Mouse (Mus musculus) hindbrain, embryonic 16.5 days (tissue): ENCODE data around the gene Srrm3. TPM values are rescaled to one million over a fixed set of nuclear protein-coding genes. Genes with fewer than 3 reads are reported as not detected.

ENCODE experiments used
- ATAC-seq: fragments of 200-750 bp; cut with Nextera tagmentation; 2 replicates; pipeline ENCODE4 v1.8.0; 2017; ENCODE audit warnings: moderate TSS enrichment, moderate library complexity
- H3K27ac ChIP-seq: fragments of 300-500 bp; sonication (generic); 2 replicates; pipeline ENCODE4 v1.5.1; 2014; ENCODE audit warnings: low read depth, mild to moderate bottlenecking, control low read depth, low read length, moderate library complexity
- H3K27me3 ChIP-seq: fragments of 300-500 bp; sonication (generic); replicated peaks from 2 replicates; pipeline ENCODE4 v1.6.1; 2014; ENCODE audit warnings: low read length; ENCODE audit not compliant: control insufficient read depth, insufficient read depth
- H3K36me3 ChIP-seq: fragments of 300-500 bp; sonication (generic); 2 replicates; pipeline ENCODE4 v1.6.1; 2014; ENCODE audit warnings: mild to moderate bottlenecking, low read length, moderate library complexity, mixed read lengths; ENCODE audit not compliant: control insufficient read depth, insufficient read depth
- H3K4me1 ChIP-seq: fragments of 300-500 bp; sonication (generic); 2 replicates; pipeline ENCODE4 v1.6.1; 2014; ENCODE audit warnings: low read depth, low read length; ENCODE audit not compliant: control insufficient read depth, insufficient read depth
- H3K4me2 ChIP-seq: fragments of 300-500 bp; sonication (generic); 2 replicates; pipeline ENCODE4 v1.6.1; 2014; ENCODE audit warnings: mild to moderate bottlenecking, low read length, control low read depth, moderate library complexity
- H3K4me3 ChIP-seq: fragments of 300-500 bp; sonication (generic); 2 replicates; pipeline ENCODE4 v1.5.1; 2014; ENCODE audit warnings: mild to moderate bottlenecking, low read length, control low read depth, moderate library complexity
- H3K9ac ChIP-seq: fragments of 300-500 bp; sonication (generic); 2 replicates; pipeline ENCODE4 v1.6.1; 2014; ENCODE audit warnings: low read depth, mild to moderate bottlenecking, control low read depth, low read length, moderate library complexity
- H3K9me3 ChIP-seq: fragments of 300-500 bp; sonication (generic); 2 replicates; pipeline ENCODE4 v1.6.1; 2014; ENCODE audit warnings: mild to moderate bottlenecking, low read length, moderate library complexity; ENCODE audit not compliant: control insufficient read depth
- WGBS: fragments of 180-500 bp; shearing (Covaris S2); extraction: QIAGEN DNeasy Blood & Tissue Kit; methylation state at CpG from one replicate; pipeline ENCODE4 v1.1.7; 2014; 5-methylcytosine and 5-hydroxymethylcytosine counted together
- polyA plus RNA-seq: library from polyadenylated mRNA; unstranded; fragments of >200 nt; fragmentation: Nextera tagmentation; extraction: Ambion mirVana; gene quantifications from 2 replicates; pipeline ENCODE4 v1.2.1, GENCODE M21; 2015

The Srrm3 gene
- polyA plus RNA-seq, 1 experiment from 2014 or later: 65.9 TPM

GRCm38 (mm10) chr5:135890323-135890722 lies 83.6 kb downstream of the Srrm3 start:
- peaks cover 9% of the 10 kb centered on the region for H3K27me3 ChIP-seq
- H3K27ac ChIP-seq: no peak overlapping the region
- no peak for ATAC-seq
- no peak overlapping the region for H3K4me3 ChIP-seq
- H3K36me3 ChIP-seq: no peaks in the 10 kb centered on the region
- no peak overlapping the region for H3K9ac ChIP-seq
- no peak overlapping the region for H3K4me2 ChIP-seq
- no peaks in the 10 kb centered on the region for H3K9me3 ChIP-seq
- 58% methylated on average over 4 of the region's 4 CpGs for WGBS
- peaks cover 5% of the 10 kb centered on the region; the same call in 1 of the 2 replicates for H3K4me1 ChIP-seq

DNA sequence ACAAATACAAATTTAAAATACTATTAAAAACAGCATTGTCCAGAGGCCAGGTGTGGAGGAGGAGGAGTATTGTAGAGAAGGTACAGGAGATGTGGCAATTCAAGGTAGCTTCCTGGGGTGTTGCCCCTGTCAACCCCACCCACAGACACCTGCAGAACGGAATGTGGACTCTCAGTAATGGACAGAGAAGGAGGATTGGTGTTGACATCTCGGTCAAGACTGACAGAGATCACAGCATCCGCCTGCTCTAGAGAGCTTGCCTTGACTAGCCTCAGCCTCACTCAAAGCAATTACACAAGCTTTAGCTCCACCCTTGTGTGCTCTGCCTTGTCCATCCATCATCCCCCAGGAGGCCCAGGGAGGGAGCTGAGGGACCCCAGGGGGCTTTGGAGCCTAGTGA lies 84.2 kb downstream of the Srrm3 start:
- 71% methylated on average over 3 of the region's 3 CpGs for WGBS

GRCm38 (mm10) chr5:135892589-135893351 lies 86.1 kb downstream of the Srrm3 start:
- no peaks in the 10 kb centered on the region for H3K9me3 ChIP-seq

More for the DNA sequence above, 84.2 kb downstream of the Srrm3 start:
- no peaks in the 10 kb centered on the region for H3K36me3 ChIP-seq
- no peak for ATAC-seq
- H3K27ac ChIP-seq: no peak overlapping the region
- no peak overlapping the region for H3K9ac ChIP-seq
- no peaks in the 10 kb centered on the region for H3K9me3 ChIP-seq
- H3K27me3 ChIP-seq: peaks cover 9% of the 10 kb centered on the region
- H3K4me2 ChIP-seq: no peak overlapping the region
- no peak overlapping the region for H3K4me3 ChIP-seq
- peaks cover 5% of the 10 kb centered on the region; the same call in 1 of the 2 replicates for H3K4me1 ChIP-seq

GRCm38 (mm10) chr5:135894958-135895357 lies 88.3 kb downstream of the Srrm3 start:
- H3K9me3 ChIP-seq: no peaks in the 10 kb centered on the region
- 88% methylated on average over 6 of the region's 6 CpGs for WGBS

More at GRCm38 (mm10) chr5:135892589-135893351, 86.1 kb downstream of the Srrm3 start:
- Histone ChIP-seq H3K4me1 (peaks cover under 1% of the 10 kb centered on the region; the same call in 1 of the 2 replicates), H3K9ac (no peak overlapping the region), H3K36me3 (no peaks in the 10 kb centered on the region), H3K4me2 (no peak overlapping the region), H3K27me3 (peaks cover 5% of the 10 kb centered on the region), H3K4me3 (no peak overlapping the region), H3K27ac (no peak overlapping the region)
- 56% methylated on average over 9 of the region's 9 CpGs for WGBS
- no peak for ATAC-seq

GRCm38 (mm10) chr5:135898028-135898427 lies 91.3 kb downstream of the Srrm3 start:
- Histone ChIP-seq H3K9me3 (no peaks in the 10 kb centered on the region), H3K36me3 (no peaks in the 10 kb centered on the region), H3K4me3 (no peak overlapping the region), H3K27me3 (no peaks in the 10 kb centered on the region), H3K9ac (no peak overlapping the region), H3K4me2 (no peak overlapping the region), H3K27ac (no peak overlapping the region), H3K4me1 (peaks cover 3% of the 10 kb centered on the region)
- no peak for ATAC-seq
- 15% methylated on average over 3 of the region's 3 CpGs for WGBS

More at GRCm38 (mm10) chr5:135894958-135895357, 88.3 kb downstream of the Srrm3 start:
- no peaks in the 10 kb centered on the region for H3K36me3 ChIP-seq
- H3K9ac ChIP-seq: no peak overlapping the region
- H3K27me3 ChIP-seq: no peaks in the 10 kb centered on the region
- no peak overlapping the region for H3K4me3 ChIP-seq
- ATAC-seq: no peak
- no peak overlapping the region for H3K4me2 ChIP-seq
- H3K27ac ChIP-seq: no peak overlapping the region
- no peaks in the 10 kb centered on the region for H3K4me1 ChIP-seq

GRCm38 (mm10) chr5:135898995-135899394 lies 92.3 kb downstream of the Srrm3 start:
- WGBS: 92% methylated on average over 4 of the region's 4 CpGs
- no peak for ATAC-seq
- Histone ChIP-seq H3K4me2 (no peak overlapping the region), H3K27me3 (no peaks in the 10 kb centered on the region), H3K27ac (no peak overlapping the region), H3K9me3 (no peaks in the 10 kb centered on the region), H3K36me3 (no peaks in the 10 kb centered on the region), H3K4me1 (peaks cover 10% of the 10 kb centered on the region), H3K4me3 (no peak overlapping the region), H3K9ac (no peak overlapping the region)

DNA sequence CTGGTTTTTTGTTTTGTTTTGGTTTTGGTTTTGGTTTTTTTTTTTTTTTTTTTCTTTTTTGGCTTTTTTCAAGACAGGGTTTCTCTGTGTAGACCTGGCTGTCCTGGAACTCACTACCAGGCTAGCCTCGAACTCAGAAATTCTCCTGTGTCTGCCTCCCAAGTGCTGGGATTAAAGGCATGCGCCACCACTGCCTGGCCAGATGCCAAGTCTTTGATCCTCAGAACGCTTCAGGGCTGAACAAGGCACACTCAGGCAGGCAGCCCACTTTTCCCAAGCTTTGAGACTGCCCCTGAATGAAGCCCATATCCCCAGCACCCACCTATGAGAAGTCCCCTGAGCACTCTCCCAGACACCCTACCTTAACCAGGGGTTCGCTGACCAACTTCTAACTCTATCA lies 93.1 kb downstream of the Srrm3 start:
- H3K36me3 ChIP-seq: no peaks in the 10 kb centered on the region
- WGBS: 59% methylated on average over 4 of the region's 4 CpGs
- no peak overlapping the region for H3K27ac ChIP-seq
- no peak overlapping the region for H3K4me2 ChIP-seq
- H3K4me1 ChIP-seq: peaks cover 10% of the 10 kb centered on the region
- ATAC-seq: no peak
- no peak overlapping the region for H3K4me3 ChIP-seq
- no peaks in the 10 kb centered on the region for H3K27me3 ChIP-seq
- no peak overlapping the region for H3K9ac ChIP-seq
- H3K9me3 ChIP-seq: no peaks in the 10 kb centered on the region

GRCm38 (mm10) chr5:135900701-135901100 lies 94.0 kb downstream of the Srrm3 start:
- ATAC-seq: no peak
- Histone ChIP-seq H3K4me2 (no peak overlapping the region), H3K9ac (no peak overlapping the region), H3K9me3 (no peaks in the 10 kb centered on the region), H3K4me3 (no peak overlapping the region), H3K27ac (no peak overlapping the region), H3K27me3 (no peaks in the 10 kb centered on the region), H3K4me1 (peaks cover 10% of the 10 kb centered on the region), H3K36me3 (no peaks in the 10 kb centered on the region)
- WGBS: 85% methylated on average over 3 of the region's 3 CpGs

DNA sequence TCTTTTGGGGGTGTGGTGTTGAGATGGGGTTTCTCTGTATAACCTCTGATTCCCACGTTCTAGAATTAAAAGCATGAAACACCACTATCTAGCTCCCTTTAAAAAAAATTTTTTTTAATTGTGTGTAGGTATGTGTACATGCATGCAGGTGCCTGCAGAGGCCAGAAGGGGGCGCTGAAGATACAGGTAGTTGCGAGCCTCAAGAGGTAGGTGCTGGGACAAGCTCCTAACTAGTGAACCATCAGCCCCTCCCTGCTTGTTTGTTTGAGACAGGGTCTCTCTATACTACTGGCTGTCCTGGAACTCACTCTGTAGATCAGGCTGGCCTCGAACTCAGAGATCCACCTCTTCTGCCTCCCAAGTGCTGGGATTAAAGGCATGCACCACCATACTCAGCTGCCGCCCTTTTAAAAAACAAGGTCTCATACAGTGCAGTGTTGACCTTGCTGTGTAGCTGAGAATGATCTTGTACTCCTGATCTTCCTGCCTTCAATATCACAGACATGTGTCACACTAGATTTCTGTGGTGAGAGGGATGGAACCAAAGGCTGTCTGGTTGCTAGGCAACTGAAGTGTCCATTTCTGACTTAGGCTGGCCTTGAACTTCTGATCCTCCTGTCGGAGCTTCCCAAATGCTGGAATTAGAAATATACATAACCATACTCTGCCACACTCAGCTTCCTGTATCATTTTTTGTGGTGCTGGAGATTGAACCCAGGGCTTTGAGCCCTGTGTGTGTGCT lies 94.8 kb downstream of the Srrm3 start:
- Histone ChIP-seq H3K27ac (no peak overlapping the region), H3K4me3 (no peak overlapping the region), H3K4me1 (peaks cover 10% of the 10 kb centered on the region), H3K27me3 (no peaks in the 10 kb centered on the region), H3K9me3 (no peaks in the 10 kb centered on the region), H3K36me3 (no peaks in the 10 kb centered on the region), H3K4me2 (no peak overlapping the region), H3K9ac (no peak overlapping the region)
- WGBS: 61% methylated on average over 6 of the region's 6 CpGs
- no peak for ATAC-seq
